Mouse (Mus musculus): ENCODE measurements around the gene Slc25a29. TPM values are rescaled to one million over a fixed set of nuclear protein-coding genes. Genes with fewer than 3 reads are reported as not detected.
"Not testable (repeated sequence)": the region's sequence is repeated elsewhere in the genome, so short reads cannot be mapped to it uniquely, and the experiment has no call there.

The Slc25a29 gene
- total RNA-seq (2021), result 10 to 100 TPM; 15.0 to 15.6 TPM

DNA sequence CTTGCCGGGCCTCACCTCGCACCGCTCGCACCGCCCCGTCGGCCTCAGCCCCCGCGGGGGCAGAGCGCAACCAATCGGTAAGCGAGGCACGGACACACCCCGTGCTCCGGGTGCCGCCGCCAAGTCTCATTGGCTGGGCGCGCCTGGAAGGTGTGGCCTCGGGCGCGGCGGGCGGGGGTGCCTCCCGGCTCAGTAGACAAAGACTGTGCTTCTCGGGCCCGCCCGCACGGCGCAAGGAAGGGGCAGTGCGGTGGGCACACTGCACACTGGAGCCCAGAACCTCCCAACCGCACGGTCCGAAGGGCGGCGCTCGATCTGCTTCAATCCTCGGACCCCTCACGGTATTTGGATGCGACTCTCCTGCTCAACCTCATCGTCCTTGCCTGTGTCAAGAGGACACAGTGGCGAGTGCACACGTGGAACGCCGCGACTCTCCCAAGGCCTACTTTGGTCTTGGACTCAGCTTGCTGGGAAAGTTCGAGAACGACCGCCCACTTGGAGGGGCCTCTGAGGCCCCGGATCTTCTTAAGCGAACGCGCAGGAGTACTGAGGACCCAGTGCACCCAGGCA lies at the start of gene Slc25a29, which contains the start of gene Slc25a47:
Gene Slc25a29, minus strand, starts transcription at position 44 of the 570 bp plus-strand sequence.
Gene Slc25a47, plus strand, starts transcription at position 207 of the 570 bp plus-strand sequence.
- intact Hi-C loops (cut with DNase I), result loop anchor here (2.0 kb wide), 1 partner anchor 41 kb away; no protein-coding TSS in a partner anchor
- peak; percentile 96 to 97 for DNase-seq (ENCODE audit: low spot score in 2 of 2)

DNA sequence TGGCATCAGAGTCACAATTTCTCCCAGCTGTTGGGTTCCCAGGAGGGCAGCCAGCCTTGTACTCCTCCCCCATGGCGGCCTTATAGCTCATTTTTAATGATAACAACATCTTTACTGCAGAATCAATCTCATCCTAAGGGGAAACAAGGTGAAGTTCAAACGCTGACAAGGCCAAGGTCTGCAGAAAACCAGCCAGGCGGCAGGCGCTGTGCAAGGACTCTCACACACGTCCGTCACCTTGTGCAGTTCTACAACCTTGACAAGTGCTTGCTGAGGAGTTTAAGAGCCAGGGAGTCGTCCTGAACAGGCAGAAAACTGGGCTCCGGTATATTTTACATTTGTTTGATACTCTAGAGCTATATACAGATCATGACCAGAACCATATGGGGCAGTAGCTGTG lies 47.1 kb upstream of the Slc25a29 start:
- intact Hi-C loops (cut with DNase I), result no loop called here
- DNase-seq (ENCODE audit: low spot score in 2 of 2), result no peak

DNA sequence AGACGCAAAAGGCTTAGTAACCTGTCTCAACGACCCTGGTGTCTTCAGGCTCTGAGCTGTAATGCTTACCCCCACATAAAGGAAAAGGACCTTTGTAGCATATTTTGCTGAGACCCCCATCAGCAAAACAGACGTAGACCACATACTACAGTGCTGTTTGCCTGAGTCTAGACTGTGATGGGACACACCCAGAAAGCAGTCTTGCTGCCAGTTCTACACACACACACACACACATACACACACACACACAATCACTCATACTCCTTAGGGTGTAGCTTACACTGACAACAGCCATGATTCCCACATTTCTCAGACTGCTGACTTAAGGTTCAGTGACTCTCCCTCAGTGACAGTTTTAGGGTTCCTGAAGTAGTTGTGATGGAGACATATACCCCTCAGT lies 45.5 kb upstream of the Slc25a29 start:
- intact Hi-C loops (cut with DNase I), result no loop called here
- DNase-seq (ENCODE audit: low spot score in 2 of 2), result no peak

DNA sequence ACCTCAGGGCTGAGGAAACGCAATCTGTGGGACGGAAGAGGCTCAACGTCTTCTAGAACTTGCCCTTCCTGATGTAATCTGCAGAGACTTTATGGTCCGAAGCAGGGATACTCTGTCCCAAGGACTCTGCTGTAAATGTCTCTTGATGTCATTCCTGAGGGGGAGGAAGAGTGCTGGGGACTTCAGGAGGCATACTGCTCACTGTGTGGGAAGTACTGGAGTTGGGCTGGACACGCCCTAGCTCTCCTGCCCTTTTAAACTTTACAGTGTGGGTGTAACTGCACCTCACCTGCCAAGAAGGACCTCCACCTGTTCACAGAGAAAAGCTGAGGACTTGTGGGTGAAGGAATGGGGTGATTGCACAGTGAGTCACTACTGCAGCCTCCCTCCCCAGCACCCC lies 44.9 kb upstream of the Slc25a29 start:
- no peak for DNase-seq (ENCODE audit: low spot score in 2 of 2)
- intact Hi-C loops (cut with DNase I), result no loop called here

DNA sequence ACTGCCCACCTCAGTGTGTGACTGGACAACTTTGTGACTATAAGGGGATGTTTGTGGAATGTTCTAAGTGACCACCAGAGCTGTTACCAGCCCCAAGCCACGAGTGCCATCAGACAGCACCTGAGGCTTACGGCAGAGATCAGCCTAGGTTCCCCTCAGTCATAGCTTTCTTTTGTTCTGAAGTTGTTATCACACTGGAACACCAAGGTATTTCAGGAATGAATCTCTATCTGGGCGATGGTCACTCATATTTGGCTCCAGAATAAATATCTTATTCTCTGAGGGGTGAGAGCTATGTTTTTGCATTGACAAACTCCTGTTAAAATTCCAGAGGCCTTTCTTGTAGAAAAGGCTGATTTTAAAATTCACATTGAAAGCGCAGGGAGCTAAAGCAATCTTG lies 43.5 kb upstream of the Slc25a29 start:
- no peak for DNase-seq (ENCODE audit: low spot score in 2 of 2)
- intact Hi-C loops (cut with DNase I), result no loop called here

DNA sequence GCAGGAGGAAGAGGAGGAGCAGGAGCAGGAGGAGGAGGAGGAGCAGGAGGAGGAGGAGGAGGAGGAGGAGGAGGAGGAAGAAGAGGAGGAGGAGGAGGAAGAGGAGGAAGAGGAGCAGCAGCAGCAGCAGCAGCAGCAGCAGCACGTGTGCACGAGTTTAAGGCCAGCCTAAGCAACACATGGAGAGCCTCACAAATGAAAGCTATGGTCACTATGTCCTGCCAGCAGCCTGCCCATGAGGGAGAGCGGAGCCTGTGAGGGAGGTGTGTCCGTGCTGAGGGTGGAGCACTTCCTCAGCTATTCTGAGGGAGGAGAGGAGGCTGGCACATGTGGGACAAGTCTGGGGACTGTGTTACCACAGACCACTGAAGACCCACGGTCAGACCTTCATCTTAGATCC lies 37.4 kb upstream of the Slc25a29 start:
- intact Hi-C loops (cut with DNase I), result no loop called here
- no peak for DNase-seq (ENCODE audit: low spot score in 2 of 2)

DNA sequence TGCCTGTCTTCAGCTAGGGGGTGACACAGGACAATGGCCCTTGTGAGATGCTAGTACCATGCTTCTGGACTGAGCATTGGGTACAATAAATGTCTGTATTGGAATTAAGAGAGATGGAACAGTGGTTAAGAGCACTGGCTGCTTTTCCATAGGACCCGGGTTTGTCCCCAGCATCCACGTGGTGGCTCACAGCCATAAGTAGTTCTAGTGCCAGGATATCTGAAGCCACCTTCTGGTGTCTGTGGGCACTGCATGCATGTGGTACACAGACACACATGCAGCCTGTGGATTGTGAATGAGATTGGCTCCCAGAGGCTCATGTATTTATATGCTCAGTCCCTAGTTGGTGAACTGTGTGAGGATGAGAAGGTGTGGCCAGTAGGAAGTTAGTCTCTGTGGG lies 33.9 kb upstream of the Slc25a29 start:
- intact Hi-C loops (cut with DNase I), result no loop called here
- no peak for DNase-seq (ENCODE audit: low spot score in 2 of 2)

DNA sequence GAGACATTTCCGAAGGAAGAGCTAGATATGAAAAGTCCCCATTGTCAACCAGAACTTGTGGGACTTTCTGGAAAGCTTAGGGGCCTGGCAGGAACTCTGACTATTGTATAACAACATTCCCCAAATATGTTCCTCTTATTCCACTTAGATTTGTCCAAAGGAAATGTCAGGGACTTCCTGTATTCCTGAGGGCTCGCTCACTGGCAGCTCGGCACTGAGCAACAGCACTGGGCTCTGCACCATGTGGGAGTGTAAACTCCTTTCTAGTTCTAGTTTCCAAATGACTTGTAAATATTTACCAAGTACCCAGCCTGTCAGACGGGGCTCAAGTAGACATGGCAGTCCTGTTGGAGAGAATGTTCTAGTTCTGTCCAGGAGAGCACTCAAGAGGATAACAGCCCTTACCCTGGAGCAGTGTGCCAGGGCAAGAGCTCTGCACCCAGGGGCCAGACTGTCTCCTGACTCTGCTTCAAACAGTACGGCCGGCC lies 29.4 kb upstream of the Slc25a29 start:
- DNase-seq (ENCODE audit: low spot score in 2 of 2), result no peak
- intact Hi-C loops (cut with DNase I), result no loop called here

DNA sequence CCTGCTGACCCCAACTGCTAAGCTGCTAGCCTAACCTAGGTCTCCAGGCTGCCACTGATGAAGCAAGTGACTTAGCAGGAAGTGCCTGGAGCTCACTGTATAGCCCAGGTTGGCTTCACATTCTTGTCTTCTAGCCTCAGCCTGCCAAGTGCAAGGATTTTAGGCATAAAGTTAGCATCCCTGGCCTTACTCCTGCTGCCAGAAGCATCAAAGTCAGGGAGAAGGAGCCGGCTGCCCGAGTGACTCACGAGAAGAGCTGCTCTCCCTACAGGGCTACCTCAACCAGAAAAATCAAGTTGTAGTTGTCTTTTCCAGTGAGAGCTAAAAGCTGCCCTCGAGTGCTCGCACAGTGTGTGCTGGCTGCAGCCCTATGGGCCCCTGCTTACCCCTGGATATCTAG lies 22.8 kb upstream of the Slc25a29 start:
- intact Hi-C loops (cut with DNase I), result no loop called here
- DNase-seq (ENCODE audit: low spot score in 2 of 2), result no peak

DNA sequence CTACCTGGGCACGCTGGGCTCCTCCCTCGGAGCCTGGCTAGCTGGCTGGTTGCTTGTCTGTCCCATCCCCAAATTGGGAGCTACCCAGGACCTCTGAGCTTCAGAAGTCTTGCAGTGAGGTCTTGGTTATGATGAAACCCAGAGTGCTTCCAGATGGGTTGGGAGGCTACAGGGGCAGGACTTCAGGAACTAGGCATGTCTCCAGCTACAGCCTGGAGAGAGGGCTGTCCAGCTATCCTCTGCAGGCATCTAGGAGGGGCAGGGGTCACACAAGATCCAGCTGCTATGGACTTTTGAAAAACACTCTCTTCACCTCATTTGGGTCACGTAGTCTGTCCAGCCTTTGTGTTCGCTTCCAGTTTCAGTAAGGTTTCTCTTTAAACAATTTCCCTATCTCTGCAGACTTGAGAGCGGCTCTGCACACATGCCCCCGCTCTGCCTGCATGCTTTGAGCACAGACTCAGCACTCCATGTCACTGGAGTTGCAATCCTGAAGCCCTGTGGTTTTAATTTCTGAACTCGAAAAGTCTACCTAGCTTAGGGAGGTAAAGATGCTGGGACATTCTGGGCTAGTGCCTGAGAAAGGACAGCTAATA lies 22.0 kb upstream of the Slc25a29 start:
- DNase-seq (ENCODE audit: low spot score in 2 of 2), result no peak
- intact Hi-C loops (cut with DNase I), result no loop called here

DNA sequence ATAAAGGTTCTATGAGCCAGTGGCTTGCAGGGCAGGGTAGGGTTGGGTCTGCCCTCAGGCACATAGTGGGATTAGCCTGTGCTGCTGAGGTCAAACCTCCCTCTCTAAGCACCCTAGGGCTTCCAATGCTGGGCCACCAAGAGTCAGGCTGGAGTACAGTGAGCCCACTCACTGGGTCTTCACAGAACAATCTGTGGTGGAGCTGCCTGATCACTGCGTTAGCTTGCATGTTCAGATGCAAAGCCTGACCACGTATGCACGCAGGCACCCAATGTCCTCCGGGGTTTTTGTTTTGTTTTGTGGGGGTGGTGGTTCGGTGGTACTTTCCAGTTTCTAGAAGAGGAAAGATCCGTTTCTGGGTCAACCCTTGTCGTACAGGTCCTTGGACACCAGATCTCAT lies 21.4 kb upstream of the Slc25a29 start:
- no peak for DNase-seq (ENCODE audit: low spot score in 2 of 2)
- intact Hi-C loops (cut with DNase I), result no loop called here

DNA sequence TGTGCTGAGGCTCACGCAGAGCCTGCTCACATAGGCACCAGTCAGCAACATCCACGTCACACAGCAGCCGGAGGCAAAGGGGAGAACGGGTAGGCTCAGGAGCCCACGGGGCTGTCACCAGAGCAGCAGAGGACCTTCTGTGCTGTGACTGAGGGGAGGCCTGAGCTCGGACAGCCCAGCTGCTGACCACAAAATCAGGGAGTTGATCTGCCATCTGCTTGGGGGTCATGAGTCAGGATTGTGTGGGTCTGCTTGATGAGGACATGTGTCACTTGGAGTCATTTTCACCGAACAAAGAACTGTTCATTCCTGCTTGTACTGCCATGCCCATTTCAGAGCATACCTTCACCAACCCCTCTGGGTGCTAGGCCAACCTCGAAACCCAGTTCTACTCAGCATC lies 20.5 kb upstream of the Slc25a29 start:
- intact Hi-C loops (cut with DNase I), result no loop called here
- DNase-seq (ENCODE audit: low spot score in 2 of 2), result no peak

DNA sequence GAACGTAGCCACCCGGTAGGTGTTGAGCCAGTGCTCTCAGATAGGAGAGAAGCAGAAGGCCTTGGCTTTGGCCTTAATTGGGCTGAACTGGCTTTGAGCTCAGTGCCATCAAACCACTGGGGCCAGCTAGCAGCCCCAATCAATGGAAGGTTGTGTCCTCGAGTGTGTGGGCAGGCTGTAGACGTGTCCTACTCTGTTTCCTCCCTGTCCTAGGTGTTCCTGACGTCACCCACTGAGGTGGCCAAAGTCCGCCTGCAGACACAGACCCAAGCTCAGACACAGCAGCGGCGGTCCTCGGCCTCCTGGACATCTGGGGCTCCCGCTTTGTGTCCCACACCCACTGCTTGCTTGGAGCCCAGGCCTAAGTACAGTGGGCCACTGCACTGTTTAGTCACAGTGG lies 19.4 kb upstream of the Slc25a29 start:
- DNase-seq (ENCODE audit: low spot score in 2 of 2), result no peak
- intact Hi-C loops (cut with DNase I), result no loop called here

DNA sequence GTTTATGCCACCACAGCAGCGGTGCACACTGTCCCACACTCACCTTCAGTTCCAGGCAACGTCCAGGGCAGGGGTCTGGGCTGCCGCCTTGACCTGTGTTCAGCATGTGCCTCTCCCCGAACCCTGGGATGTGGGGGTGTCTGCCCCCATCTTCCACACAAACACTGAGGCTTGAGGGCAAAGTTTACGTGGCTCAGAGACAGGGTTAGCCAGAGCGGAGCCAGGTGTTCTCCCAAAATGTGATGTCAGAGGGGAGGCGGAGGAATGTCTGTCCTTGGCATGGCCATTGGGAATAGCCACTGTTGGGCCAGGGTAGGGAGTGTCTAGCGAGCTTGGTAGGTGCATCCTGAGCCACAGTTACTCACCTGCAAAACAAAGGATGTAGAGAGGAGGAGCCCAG lies 17.1 kb upstream of the Slc25a29 start:
- intact Hi-C loops (cut with DNase I), result no loop called here
- no peak for DNase-seq (ENCODE audit: low spot score in 2 of 2)

DNA sequence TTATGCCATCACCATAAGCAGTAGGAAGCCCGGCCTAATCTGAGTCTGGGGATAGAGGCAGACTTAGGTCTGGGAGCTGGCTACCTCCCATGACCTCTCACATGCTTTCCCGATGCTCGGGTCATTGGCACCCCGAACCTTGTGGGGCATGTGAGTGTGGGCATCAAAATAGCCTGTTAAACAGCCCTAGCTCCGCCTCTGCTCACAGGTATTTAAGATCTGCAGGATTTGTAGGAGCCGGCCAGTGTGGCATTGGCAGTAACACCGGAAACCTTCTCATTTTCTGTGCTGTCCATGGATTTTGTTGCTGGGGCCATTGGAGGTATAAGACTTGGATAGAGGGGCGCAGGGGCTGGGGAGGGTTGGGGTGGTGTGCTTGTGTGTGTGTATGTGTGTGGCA lies 15.2 kb upstream of the Slc25a29 start:
- intact Hi-C loops (cut with DNase I), result no loop called here
- DNase-seq (ENCODE audit: low spot score in 2 of 2), result no peak

DNA sequence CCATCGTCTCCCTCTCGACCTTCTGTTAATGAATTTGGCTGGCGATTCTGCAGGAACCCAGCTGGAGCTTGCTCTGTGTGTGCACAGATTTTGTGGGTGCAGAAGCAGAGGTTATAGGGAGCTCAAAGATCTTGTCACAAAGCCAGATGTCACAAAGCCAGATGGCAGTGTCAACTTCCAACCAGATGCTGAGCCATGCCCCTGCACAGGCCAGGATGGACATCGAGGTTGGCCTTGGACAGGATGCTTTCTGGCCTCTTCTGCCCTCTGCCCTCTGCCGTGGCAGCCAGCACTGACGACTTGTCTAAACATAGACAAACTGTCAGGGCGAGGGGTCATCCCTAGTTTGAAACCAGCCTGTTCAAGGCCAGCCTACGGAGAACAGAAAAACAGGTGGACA lies 14.4 kb upstream of the Slc25a29 start:
- no peak for DNase-seq (ENCODE audit: low spot score in 2 of 2)
- intact Hi-C loops (cut with DNase I), result no loop called here

DNA sequence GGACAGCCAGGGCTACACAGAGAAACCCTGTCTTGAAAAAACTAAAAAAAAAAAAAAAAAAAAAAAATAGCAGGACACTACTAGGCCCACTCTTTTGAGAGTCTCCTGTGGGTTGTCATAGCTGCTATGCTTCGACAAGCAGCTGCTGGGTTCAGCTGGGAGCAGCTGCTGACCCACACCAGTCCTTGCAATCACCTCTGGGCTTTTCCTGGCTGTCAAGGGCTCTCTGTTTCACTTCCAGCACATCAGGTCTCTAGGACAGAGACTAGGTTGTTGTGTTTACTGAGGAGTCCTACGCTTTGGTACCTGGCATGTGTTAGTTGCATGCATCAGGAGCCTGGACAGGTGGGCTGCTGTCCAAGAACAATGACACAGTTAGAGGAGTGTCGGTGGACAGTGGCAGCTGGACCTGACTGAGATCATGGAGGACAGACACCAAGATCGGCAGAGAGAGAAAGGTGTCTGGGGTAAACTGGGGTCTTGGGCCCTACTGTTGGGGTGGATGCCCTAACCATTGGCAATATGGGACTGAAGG lies 13.9 kb upstream of the Slc25a29 start:
- DNase-seq (ENCODE audit: low spot score in 2 of 2), result no peak
- intact Hi-C loops (cut with DNase I), result no loop called here

DNA sequence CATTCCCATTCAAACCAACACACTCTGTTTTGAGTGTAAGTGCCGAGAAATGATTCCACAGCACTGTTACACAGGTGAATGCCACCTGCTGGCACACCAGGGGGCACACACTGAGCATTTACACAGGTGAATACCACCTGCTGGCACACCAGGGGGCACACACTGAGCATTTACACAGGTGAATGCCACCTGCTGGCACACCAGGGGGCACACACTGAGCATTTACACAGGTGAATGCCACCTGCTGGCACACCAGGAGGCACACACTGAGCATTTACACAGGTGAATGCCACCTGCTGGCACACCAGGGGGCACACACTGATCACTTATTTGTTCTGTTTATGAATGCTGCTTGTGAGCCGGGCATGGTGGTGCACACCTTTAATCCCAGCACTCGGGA lies 12.3 kb upstream of the Slc25a29 start:
- DNase-seq (ENCODE audit: low spot score in 2 of 2); intact Hi-C loops (cut with DNase I): not testable (repeated sequence)

DNA sequence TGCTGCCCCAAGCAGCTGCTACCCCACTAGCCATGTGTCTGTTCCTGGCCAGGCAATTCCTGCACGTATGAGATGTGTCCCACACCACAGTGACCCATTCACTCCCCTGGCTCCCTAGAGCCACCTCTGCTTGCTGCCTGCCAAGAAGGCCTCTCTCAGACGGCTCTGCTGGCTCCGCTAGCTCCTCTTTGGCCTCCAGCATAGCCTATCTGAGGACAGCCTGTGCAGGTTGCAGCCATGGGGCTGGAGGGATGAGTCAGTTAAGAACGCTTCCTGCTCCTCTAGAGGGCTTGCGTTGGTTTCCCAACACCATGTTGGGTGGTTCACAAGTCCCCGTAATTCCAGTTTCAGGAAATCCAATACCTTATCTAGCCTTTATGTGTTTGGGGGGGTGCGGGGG lies 7.0 kb upstream of the Slc25a29 start:
- intact Hi-C loops (cut with DNase I), result no loop called here

DNA sequence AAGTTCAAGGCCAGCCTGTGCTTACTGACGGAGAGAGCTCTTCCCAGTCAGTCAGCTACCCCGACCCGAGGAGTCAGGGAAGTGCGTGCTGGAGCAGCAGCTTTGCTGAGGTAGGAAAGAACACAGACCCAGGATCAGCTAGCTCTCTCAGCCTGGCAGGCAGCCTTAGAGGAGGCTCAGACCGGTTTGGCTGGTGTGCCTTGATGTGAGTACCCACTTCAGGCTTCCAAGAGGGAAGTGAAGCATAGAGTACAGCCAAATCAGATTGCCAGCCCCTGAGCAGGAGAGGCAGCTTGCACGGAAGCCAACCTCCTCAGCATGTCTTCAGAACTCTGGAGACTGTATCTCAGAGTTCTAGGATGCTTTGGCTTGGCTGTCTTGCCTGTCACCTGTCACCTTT lies 5.5 kb upstream of the Slc25a29 start:
- no peak for DNase-seq (ENCODE audit: low spot score in 2 of 2)
- intact Hi-C loops (cut with DNase I), result no loop called here

More for the DNA sequence above, 7.0 kb upstream of the Slc25a29 start:
- DNase-seq (ENCODE audit: low spot score in 2 of 2), result no peak

DNA sequence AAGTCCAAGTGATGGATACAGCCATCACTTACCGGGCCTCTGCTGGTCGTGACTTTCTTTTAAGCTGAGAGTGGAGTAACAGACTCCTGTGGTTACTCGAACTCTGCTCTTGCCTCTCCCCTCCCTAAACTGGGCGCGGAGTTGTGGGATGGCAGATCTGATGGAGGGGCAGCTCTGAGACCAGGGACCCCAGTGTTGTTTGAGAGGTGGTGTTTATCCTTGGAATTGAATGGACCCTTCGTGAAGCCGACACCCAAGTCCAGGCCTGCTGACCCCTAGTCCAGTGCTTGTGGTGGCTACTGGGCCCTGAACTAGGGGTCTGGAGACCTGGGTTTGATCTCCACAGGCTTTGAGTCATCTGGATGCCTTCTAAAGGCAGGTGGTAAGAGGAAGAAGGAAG lies 1.0 kb upstream of the Slc25a29 start:
- no peak for DNase-seq (ENCODE audit: low spot score in 2 of 2)
- intact Hi-C loops (cut with DNase I), result no loop called here

All from left cerebral cortex, postnatal 36 days (tissue).